Mouse (Mus musculus) erythroblast, embryonic 14.5 days (primary cell): ENCODE results near the gene Gm9817.

Experiments
- GATA1 ChIP-seq: IDR thresholded peaks from 2 replicates; pipeline ENCODE4 v1.6.1; 2012; ENCODE audit warnings: low read length, inconsistent platforms, mixed read lengths
- TAL1 ChIP-seq: IDR thresholded peaks from 3 replicates; pipeline ENCODE4 v1.6.1; 2012; ENCODE audit warnings: low read length, inconsistent platforms, mixed read lengths

- TF ChIP-seq TAL1 = no peak
- no peak for TF ChIP-seq GATA1
These were observed 37.8 kb upstream of the Gm9817 start for GRCm38 (mm10) chr13:45040741-45041140.
